Mouse (Mus musculus): ENCODE results near the gene Thrap3. TPM values are rescaled to one million over a fixed set of nuclear protein-coding genes. Genes with fewer than 3 reads are reported as not detected.

Gene Thrap3
- polyA plus RNA-seq, 1 experiment = 198 TPM

DNA sequence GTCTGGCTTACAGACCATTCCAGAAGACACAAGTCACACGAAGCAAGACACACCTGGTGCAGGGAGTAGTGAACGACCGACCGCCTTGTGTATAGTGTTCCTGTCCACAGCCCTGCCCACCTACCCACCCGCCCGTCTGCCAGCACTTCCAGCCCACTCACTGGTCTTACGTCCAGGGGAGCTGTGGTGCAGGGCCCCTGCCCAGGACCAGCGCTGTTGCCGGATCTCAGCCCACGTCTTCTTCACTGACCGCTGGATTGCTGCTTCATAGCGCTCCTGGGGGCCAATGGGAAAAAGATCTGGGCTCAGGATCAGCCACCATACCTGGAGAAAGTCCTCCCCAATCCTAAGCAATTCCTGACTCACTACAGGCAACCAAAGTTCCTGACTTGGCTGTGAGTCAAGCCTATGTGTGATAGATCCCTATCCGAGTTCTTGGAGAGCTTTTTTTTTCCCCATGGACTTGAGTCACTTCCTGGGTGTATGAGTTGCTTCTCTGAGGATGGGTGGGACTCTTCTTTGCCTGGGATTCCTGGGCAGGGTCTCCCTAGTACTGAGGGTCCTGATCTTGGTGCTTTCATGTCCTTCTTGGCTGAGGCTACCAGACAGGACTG is 37.4 kb upstream of the Thrap3 start:
- Histone ChIP-seq H3K4me3 (replicated peaks; ENCODE audit: control insufficient read depth, low read depth, low read length) (no peak overlapping the region), H3K4me1 (ENCODE audit: control insufficient read depth, insufficient read depth, low read length) (no peaks in the 10 kb centered on the region), H3K27ac (ENCODE audit: control insufficient read depth, insufficient read depth, low read depth, low read length, poor library complexity) (no peak overlapping the region)
- no peak for TF ChIP-seq POLR2A (IDR thresholded peaks at IDR 0.05; ENCODE audit: borderline replicate concordance, control insufficient read depth, low read depth, low read length)
- WGBS = 87% methylated on average over 13 of the region's 13 CpGs

DNA sequence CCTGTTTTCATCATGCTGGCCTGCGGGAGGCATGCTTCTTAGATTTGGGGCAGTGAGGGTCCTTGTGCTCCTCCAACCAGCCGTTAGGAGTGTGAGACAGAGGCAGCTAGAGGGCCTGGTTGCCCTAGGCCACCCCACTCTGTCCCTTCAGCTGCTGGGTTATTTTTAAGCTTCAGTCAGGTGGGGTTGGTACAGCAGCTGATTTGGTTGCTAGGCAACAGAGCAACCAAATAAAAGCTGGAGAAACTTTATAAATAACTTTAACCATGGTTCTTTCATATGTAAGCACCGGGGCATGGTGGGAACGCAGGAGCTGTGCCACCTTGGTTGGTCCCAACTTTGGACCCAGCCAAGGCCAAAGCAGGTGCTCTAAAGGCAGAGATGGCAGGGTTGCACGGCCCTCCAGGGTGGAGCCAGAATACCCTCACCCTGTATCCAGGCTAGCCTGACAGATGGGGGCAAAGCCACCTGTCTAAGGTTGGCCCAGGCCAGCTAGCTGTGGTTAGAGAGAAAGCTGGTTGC is 35.2 kb upstream of the Thrap3 start:
- TF ChIP-seq CTCF (IDR thresholded peaks at IDR 0.05; ENCODE audit: control insufficient read depth, insufficient read depth, low read length) = no peak
- TF ChIP-seq POLR2A (IDR thresholded peaks at IDR 0.05; ENCODE audit: borderline replicate concordance, control insufficient read depth, low read depth, low read length) = no peak
- 77% methylated on average over 5 of the region's 5 CpGs for WGBS
- Histone ChIP-seq H3K27ac (ENCODE audit: control insufficient read depth, insufficient read depth, low read depth, low read length, poor library complexity) (no peak overlapping the region), H3K4me3 (replicated peaks; ENCODE audit: control insufficient read depth, low read depth, low read length) (no peak overlapping the region), H3K4me1 (ENCODE audit: control insufficient read depth, insufficient read depth, low read length) (no peaks in the 10 kb centered on the region)

GRCm38 (mm10) chr4:126236467-126237280 is 34.1 kb upstream of the Thrap3 start:
- TF ChIP-seq POLR2A (IDR thresholded peaks at IDR 0.05; ENCODE audit: borderline replicate concordance, control insufficient read depth, low read depth, low read length) (no peak), CTCF (IDR thresholded peaks at IDR 0.05; ENCODE audit: control insufficient read depth, insufficient read depth, low read length) (no peak)
- H3K4me3 ChIP-seq (replicated peaks; ENCODE audit: control insufficient read depth, low read depth, low read length) = no peak overlapping the region
- no peaks in the 10 kb centered on the region for H3K4me1 ChIP-seq (ENCODE audit: control insufficient read depth, insufficient read depth, low read length)
- 94% methylated on average over 63 of the region's 63 CpGs for WGBS
- H3K27ac ChIP-seq (ENCODE audit: control insufficient read depth, insufficient read depth, low read depth, low read length, poor library complexity) = no peak overlapping the region

- no peak overlapping the region for H3K27ac ChIP-seq (ENCODE audit: control insufficient read depth, insufficient read depth, low read depth, low read length, poor library complexity)
- TF ChIP-seq CTCF (IDR thresholded peaks at IDR 0.05; ENCODE audit: control insufficient read depth, insufficient read depth, low read length) = no peak
- no peak for TF ChIP-seq POLR2A (IDR thresholded peaks at IDR 0.05; ENCODE audit: borderline replicate concordance, control insufficient read depth, low read depth, low read length)
- no peaks in the 10 kb centered on the region for H3K4me1 ChIP-seq (ENCODE audit: control insufficient read depth, insufficient read depth, low read length)
- WGBS = 39% methylated on average over 10 of the region's 10 CpGs
- no peak overlapping the region for H3K4me3 ChIP-seq (replicated peaks; ENCODE audit: control insufficient read depth, low read depth, low read length)
These were observed 32.6 kb upstream of the Thrap3 start for GRCm38 (mm10) chr4:126235191-126235590.

DNA sequence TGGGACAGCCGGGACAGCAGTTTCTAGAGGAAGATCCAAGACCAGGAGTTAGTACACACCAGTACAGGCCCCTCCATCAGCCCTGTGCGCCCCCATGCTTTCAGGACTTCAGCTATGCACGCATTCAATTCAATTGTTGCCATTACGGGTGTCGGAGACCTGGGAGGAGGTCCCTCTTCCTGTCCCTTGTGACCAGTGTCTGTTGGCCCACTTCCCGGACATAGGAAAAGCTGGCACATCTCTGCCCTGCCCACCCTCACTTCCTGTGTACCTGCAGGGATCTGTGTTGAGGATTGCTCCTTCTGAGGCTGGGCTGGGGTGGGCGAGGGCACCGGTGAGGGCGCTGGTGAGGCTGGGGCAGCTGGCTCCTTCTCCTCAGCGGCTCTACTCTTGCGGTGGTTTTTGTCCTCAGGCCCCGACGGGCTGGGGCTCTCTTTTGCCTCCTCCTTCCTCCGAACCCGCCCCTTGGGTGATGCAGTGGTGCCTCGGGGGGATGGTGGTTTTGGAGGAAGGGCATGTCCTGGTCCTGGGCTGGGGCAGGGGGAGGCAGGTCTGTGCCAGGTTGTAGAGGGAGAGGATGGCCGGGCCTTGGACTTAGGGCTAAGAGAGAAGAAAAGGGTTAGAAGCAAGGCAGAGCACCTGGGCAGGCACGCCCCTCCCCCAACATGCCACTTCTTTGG is 32.1 kb upstream of the Thrap3 start:
- Histone ChIP-seq H3K27ac (ENCODE audit: control insufficient read depth, insufficient read depth, low read depth, low read length, poor library complexity) (peak overlapping the region; percentile 34; the same call in 1 of the 2 replicates), H3K4me3 (replicated peaks; ENCODE audit: control insufficient read depth, low read depth, low read length) (no peak overlapping the region), H3K4me1 (ENCODE audit: control insufficient read depth, insufficient read depth, low read length) (no peaks in the 10 kb centered on the region)
- TF ChIP-seq CTCF (IDR thresholded peaks at IDR 0.05; ENCODE audit: control insufficient read depth, insufficient read depth, low read length) (no peak), POLR2A (IDR thresholded peaks at IDR 0.05; ENCODE audit: borderline replicate concordance, control insufficient read depth, low read depth, low read length) (no peak)
- 67% methylated on average over 18 of the region's 18 CpGs for WGBS

- 92% methylated on average over 29 of the region's 29 CpGs for WGBS
- Histone ChIP-seq H3K4me1 (ENCODE audit: control insufficient read depth, insufficient read depth, low read length) (no peaks in the 10 kb centered on the region), H3K27ac (ENCODE audit: control insufficient read depth, insufficient read depth, low read depth, low read length, poor library complexity) (no peak overlapping the region), H3K4me3 (replicated peaks; ENCODE audit: control insufficient read depth, low read depth, low read length) (no peak overlapping the region)
- TF ChIP-seq CTCF (IDR thresholded peaks at IDR 0.05; ENCODE audit: control insufficient read depth, insufficient read depth, low read length) (no peak), POLR2A (IDR thresholded peaks at IDR 0.05; ENCODE audit: borderline replicate concordance, control insufficient read depth, low read depth, low read length) (no peak)
These were observed 31.2 kb upstream of the Thrap3 start for GRCm38 (mm10) chr4:126233676-126234308.

- H3K27ac ChIP-seq (ENCODE audit: control insufficient read depth, insufficient read depth, low read depth, low read length, poor library complexity) = no peak overlapping the region
- no peaks in the 10 kb centered on the region for H3K4me1 ChIP-seq (ENCODE audit: control insufficient read depth, insufficient read depth, low read length)
- H3K4me3 ChIP-seq (replicated peaks; ENCODE audit: control insufficient read depth, low read depth, low read length) = no peak overlapping the region
- no peak for TF ChIP-seq POLR2A (IDR thresholded peaks at IDR 0.05; ENCODE audit: borderline replicate concordance, control insufficient read depth, low read depth, low read length)
- TF ChIP-seq CTCF (IDR thresholded peaks at IDR 0.05; ENCODE audit: control insufficient read depth, insufficient read depth, low read length) = no peak
- 54% methylated on average over 7 of the region's 7 CpGs for WGBS
These were observed 27.3 kb upstream of the Thrap3 start for GRCm38 (mm10) chr4:126229900-126230299.

- no peaks in the 10 kb centered on the region for H3K4me1 ChIP-seq (ENCODE audit: control insufficient read depth, insufficient read depth, low read length)
- no peak overlapping the region for H3K4me3 ChIP-seq (replicated peaks; ENCODE audit: control insufficient read depth, low read depth, low read length)
- 58% methylated on average over 5 of the region's 5 CpGs for WGBS
- TF ChIP-seq CTCF (IDR thresholded peaks at IDR 0.05; ENCODE audit: control insufficient read depth, insufficient read depth, low read length) = no peak
- TF ChIP-seq POLR2A (IDR thresholded peaks at IDR 0.05; ENCODE audit: borderline replicate concordance, control insufficient read depth, low read depth, low read length) = no peak
- H3K27ac ChIP-seq (ENCODE audit: control insufficient read depth, insufficient read depth, low read depth, low read length, poor library complexity) = no peak overlapping the region
These were observed 25.6 kb upstream of the Thrap3 start for GRCm38 (mm10) chr4:126228144-126228543.

Data from bone marrow, adult 2 months (tissue).